Mouse (Mus musculus) thymus, postnatal 14 days (tissue): ENCODE results near the gene Exoc3l.

Source experiments
- DNase-seq: peaks from one replicate; pipeline ENCODE4 v3.0.0; 2021

Exoc3l gene

GRCm38 (mm10) chr8:105295895-105296573 is at the start of gene Exoc3l:
Gene Exoc3l, minus strand, starts transcription at chr8:105296101.
- peak; percentile 33 for DNase-seq

- DNase-seq, result no peak
These were observed 49.4 kb upstream of the Exoc3l start for GRCm38 (mm10) chr8:105345061-105345975.

GRCm38 (mm10) chr8:105343791-105344574 is 48.1 kb upstream of the Exoc3l start:
- DNase-seq, result no peak

- DNase-seq, result no peak
These were observed 46.9 kb upstream of the Exoc3l start for GRCm38 (mm10) chr8:105342768-105343167.

GRCm38 (mm10) chr8:105341399-105341798 is 45.5 kb upstream of the Exoc3l start:
- no peak for DNase-seq

- no peak for DNase-seq
These were observed 44.2 kb upstream of the Exoc3l start for GRCm38 (mm10) chr8:105339886-105340635.

GRCm38 (mm10) chr8:105338992-105339391 is 43.1 kb upstream of the Exoc3l start:
- DNase-seq, result no peak

GRCm38 (mm10) chr8:105336373-105337130 is 40.7 kb upstream of the Exoc3l start:
- DNase-seq, result no peak

GRCm38 (mm10) chr8:105332523-105332922 is 36.6 kb upstream of the Exoc3l start:
- no peak for DNase-seq

GRCm38 (mm10) chr8:105331931-105332330 is 36.0 kb upstream of the Exoc3l start:
- DNase-seq, result no peak

GRCm38 (mm10) chr8:105331469-105331868 is 35.6 kb upstream of the Exoc3l start:
- no peak for DNase-seq

- no peak for DNase-seq
These were observed 34.4 kb upstream of the Exoc3l start for GRCm38 (mm10) chr8:105330325-105330724.

- DNase-seq, result no peak
These were observed 31.1 kb upstream of the Exoc3l start for GRCm38 (mm10) chr8:105326968-105327367.

- DNase-seq, result peak; percentile 99
These were observed 30.3 kb upstream of the Exoc3l start, which contains the start of the genes Lrrc29 and Tmem208 for GRCm38 (mm10) chr8:105326141-105326672. Gene Lrrc29, minus strand, starts transcription at chr8:105326278. Gene Tmem208, plus strand, starts transcription at chr8:105326354.

GRCm38 (mm10) chr8:105325641-105326093 is 29.8 kb upstream of the Exoc3l start:
- peak; percentile 47 for DNase-seq

GRCm38 (mm10) chr8:105323183-105323582 is 27.3 kb upstream of the Exoc3l start:
- DNase-seq, result no peak

- DNase-seq, result no peak
These were observed 22.8 kb upstream of the Exoc3l start for GRCm38 (mm10) chr8:105318662-105319190.

- no peak for DNase-seq
These were observed 22.0 kb upstream of the Exoc3l start for GRCm38 (mm10) chr8:105317941-105318340.

- DNase-seq, result no peak
These were observed 19.3 kb upstream of the Exoc3l start for GRCm38 (mm10) chr8:105315073-105315769.
